Mouse (Mus musculus) skeletal muscle tissue, adult 2 months (tissue): ENCODE results near the gene Nprl3.
"Not testable (repeated sequence)": the region's sequence is repeated elsewhere in the genome, so short reads cannot be mapped to it uniquely, and the experiment has no call there.

ENCODE experiments used
- DNase-seq: peaks from one replicate; pipeline ENCODE4 v3.0.0-alpha.2; 2012; ENCODE audit warnings: low read depth, low spot score

Gene Nprl3

DNA sequence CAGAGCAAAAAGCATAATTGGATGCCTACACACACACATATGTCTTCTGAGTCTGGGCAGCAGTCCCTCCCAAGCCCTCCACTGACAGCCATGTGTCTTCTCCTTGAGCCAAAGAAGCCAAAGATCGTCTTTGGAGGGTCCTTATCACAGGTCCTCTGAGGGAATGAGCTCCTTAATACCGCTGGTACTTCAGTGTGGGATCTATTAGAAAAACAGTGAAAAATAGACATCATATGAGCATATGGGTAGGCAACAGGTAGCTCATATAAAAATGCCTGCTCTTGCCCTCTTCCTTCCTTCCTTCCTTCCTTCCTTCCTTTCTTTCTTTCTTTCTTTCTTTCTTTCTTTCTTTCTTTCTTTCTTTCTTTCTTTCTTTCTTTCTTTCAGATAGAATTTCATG lies 17.1 kb upstream of the Nprl3 start:
- DNase-seq: not testable (repeated sequence)

DNA sequence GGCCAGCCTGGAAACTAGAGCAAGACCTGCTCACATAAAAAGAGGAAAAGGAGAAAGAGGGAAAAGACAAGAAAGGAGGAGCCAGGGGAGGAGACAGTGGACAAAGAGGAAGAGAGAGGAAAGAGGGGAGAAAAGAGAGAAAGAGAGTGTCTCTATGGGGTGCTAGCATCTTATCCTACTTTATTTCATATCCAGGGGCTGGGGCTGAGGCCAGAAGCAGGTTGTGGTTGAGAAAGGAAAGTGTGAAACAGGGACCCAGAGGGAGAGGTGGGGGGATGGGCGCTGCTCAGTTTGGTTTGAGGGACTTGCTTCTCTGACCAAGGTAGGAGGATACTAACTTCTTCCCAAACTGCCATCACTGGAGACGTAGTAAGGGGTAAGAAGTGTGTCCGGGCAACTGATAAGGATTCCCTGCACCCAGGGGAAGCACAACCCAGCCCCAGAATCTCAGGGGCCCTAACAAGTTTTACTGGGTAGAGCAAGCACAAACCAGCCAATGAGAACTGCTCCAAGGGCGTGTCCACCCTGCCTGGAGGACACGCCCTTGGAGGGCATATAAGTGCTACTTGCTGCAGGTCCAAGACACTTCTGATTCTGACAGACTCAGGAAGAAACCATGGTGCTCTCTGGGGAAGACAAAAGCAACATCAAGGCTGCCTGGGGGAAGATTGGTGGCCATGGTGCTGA lies 15.7 kb upstream of the Nprl3 start, which contains the start of gene Hba-a1:
Gene Hba-a1 (plus strand): TSS at position 421 of the 687 bp plus-strand sequence.
- DNase-seq: not testable (repeated sequence)

DNA sequence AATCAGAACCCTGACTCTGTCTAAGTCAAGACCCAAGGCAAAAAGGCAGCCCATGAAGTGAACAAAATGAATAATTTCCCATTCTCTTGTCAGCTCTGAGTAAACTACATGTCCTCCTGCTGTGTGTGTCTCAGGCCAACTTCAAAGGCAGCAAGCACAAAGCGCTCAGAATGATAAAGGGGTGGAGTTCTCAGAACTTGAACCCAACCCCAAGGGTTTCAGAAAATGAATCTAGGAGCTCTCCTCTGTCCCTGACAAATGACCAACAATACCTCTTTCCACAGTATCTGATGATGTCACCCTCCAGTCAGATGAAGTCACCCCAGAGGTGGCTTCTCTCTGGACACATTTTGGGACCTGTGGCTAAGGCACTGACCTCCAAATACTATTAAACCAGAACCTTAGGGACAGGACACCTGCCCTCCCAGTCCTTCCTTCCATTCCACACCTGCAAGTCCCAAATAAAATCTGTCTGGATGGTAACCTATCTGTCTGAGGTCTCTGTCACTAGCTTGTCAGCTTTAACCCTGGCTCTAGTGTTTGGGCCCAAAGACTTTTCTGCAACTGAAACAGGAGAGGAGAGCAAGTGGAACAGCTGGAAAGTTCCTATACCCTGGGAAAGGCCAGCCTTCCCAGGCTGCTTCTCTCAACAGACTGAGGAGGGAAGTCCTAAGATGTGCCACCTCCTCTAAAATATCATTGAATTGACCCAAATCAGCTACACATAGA lies 14.1 kb upstream of the Nprl3 start:
- no peak for DNase-seq

- DNase-seq: no peak
Observed at GRCm38 (mm10) chr11:32280646-32281045, 13.1 kb upstream of the Nprl3 start.

DNA sequence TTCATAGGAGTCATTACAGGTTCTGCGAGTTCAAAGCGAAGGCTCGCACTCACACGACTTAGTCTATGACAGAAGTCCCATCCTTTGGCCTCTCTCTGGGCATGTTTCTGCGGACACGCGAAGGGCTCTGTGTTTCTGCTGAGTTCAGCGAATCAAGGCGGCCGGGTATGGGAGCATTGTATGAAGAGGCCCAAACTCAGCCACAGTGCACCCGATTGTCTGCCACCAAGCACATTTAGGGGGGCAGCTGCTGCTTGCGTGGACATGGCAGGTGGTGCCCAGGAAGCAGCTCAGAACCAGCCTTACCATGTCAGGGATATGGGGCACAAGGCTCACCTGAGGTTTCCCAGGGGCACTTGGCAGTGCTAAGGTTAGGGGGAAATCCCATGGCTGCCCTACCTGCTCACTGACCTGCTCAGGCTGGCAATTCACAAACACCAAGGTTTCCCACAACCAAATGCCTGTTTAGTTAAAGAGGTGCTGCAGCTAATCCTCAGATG lies 11.0 kb upstream of the Nprl3 start:
- no peak for DNase-seq

GRCm38 (mm10) chr11:32277736-32278457 lies 10.4 kb upstream of the Nprl3 start:
- DNase-seq: no peak

- no peak for DNase-seq
Observed at GRCm38 (mm10) chr11:32276347-32276746, 8.8 kb upstream of the Nprl3 start, which contains the start of gene Hba-x. Gene Hba-x (plus strand): TSS chr11:32276400.

- no peak for DNase-seq
Observed at GRCm38 (mm10) chr11:32271178-32271577, 3.7 kb upstream of the Nprl3 start.

DNA sequence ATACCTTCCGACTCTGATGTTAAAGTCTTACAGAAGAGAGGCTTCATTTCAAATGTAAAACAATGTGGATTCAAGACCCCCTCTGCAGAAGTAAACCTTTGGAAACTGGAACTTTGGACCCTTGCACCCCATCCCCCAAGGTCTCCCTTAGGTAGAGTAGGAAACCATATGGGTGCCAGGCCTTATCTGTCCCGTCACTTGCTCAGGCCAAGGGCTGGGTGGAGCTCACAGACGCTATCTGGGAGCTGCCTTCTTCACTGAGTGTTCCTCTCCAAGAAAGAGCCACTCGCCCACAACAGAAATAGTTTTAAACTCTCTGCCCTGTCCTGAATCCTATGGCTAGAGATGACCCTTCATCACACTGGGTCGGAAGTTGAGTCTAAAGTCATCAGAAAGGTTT lies 1.4 kb upstream of the Nprl3 start:
- no peak for DNase-seq

DNA sequence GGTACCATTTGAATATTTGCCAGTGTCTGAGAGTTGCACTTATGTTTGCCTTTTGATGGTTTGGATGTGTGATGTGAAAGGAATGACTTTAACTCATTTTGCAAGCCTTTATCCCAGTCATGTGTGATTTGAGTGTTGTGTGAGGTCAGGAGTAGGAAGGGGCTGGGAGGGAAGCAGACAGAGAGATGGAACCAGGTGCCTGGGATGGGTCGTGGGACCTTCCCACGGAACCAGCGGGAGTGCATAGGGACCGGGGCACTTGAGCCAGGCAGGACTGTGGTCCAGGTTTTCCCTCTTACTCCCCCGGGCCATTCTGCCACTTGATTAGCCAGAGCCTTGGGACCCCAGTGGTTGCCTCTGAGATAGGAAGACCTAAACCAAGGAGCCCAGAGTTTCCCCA lies 457 bp upstream of the Nprl3 start:
- no peak for DNase-seq

GRCm38 (mm10) chr11:32266776-32267175 lies 731 bp downstream of the Nprl3 start:
- no peak for DNase-seq

GRCm38 (mm10) chr11:32266194-32266593 lies 1.3 kb downstream of the Nprl3 start:
- no peak for DNase-seq

DNA sequence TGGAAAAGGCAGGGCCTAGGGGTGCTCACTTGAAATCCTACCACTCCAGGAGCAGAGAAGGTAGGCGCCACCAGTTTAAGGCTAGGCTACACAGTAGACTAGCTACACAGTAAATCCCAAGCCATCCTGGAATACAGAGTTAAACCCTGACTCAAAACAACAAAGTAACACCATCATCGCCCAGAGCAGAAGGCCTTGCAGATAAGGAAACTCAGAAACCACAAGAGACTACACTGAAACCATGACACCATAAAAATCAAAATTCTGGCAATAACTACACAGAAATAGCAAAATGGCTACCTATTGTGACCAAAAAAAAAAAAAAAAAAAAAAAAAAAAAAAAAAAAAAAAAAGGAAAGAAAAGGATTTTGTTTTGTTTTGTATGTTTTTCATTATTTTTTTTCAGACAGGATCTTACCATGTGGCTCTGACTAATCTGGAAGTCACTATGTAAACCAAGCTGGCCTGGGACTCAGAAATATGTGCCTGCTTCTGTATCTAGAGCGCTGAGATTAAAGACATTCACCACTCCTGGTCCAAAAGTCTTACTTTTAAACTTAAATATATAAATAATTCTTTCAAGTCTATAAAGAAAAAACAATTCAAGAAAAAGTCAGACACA lies 2.3 kb downstream of the Nprl3 start:
- DNase-seq: no peak

DNA sequence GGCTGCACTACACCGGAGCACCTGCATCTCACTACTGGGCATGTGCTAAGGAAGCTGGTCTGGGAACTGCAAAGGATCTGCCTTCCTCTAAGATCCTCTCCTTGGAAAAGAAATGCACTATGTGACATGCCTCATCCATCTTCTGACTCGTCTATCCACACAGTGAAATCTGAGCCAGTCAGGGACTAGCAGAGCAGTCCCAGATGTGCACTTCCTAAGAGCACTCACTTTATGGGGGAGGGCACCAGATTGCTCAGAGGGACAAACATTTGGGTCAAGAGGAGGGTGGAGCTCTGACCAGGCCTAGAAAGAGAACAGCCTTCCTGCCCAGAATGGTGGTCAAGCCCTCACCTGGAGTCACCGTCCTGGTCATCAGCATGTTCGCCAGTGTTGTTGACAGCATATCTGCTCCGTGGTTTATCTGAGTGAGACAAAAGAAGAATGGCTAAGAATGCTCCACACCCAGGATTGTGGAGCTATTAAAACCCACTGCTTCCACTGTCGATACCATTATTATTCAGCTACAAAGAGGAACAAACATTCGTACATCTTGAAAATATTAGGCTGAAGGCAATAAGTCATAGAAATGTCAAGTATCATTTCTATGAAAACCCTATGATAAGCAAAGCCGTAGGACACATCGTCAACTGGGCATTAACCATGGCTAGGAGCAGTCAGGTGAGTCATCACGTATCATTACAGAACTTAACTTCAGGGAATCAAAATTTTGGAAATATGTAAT lies 4.7 kb downstream of the Nprl3 start:
- DNase-seq: no peak

DNA sequence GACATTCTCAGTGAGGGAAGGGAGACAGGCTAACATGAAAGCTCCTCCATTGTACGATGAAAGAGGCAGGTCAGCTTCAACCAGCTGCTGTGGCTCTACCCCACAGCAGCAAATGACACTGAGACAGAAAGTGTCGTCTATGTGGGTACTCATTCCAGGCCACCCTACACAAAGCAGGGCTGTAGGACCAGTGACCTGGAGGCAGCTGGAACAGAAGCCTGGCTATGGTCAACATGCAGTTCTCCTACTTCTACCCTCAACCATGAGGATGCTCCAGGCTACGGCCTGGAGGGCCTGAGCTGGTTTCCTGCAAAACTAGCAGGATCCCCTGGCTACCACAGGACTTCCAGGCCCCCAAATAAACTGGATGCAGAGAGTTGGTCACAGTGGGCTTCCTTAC lies 10.9 kb downstream of the Nprl3 start:
- no peak for DNase-seq

GRCm38 (mm10) chr11:32256146-32256545 lies 11.4 kb downstream of the Nprl3 start:
- DNase-seq: no peak

GRCm38 (mm10) chr11:32253121-32253520 lies 14.4 kb downstream of the Nprl3 start:
- DNase-seq: no peak

- no peak for DNase-seq
Observed at GRCm38 (mm10) chr11:32250880-32251763, 16.4 kb downstream of the Nprl3 start.

GRCm38 (mm10) chr11:32248350-32248749 lies 19.2 kb downstream of the Nprl3 start:
- DNase-seq: no peak

- DNase-seq: no peak
Observed at GRCm38 (mm10) chr11:32247068-32247467, 20.4 kb downstream of the Nprl3 start.
